Mouse (Mus musculus) heart, adult 2 months (tissue): ENCODE measurements at regions not wholly inside any gene's neighbourhood (a gene's known extent, or its start where the extent isn't known, plus 50 kb on each side); places are given as distances from the start of the nearest gene placed in this dataset.

Experiments
- CTCF ChIP-seq: fragments of 200-600 bp; IDR thresholded peaks from 2 replicates; pipeline ENCODE4 v1.8.1; 2022; ENCODE audit warnings: antibody characterized with exemption, mild to moderate bottlenecking, moderate library complexity
- EP300 ChIP-seq: fragments of 200-500 bp; IDR thresholded peaks from 2 replicates; pipeline ENCODE4 v1.6.1; 2011; ENCODE audit warnings: low read depth, low read length, control low read depth; ENCODE audit not compliant: insufficient read depth
- POLR2A ChIP-seq: fragments of 200-500 bp; IDR thresholded peaks from 2 replicates; pipeline ENCODE4 v1.6.1; 2011; ENCODE audit warnings: mild to moderate bottlenecking, low read depth, low read length, control low read depth; ENCODE audit not compliant: insufficient read depth

DNA sequence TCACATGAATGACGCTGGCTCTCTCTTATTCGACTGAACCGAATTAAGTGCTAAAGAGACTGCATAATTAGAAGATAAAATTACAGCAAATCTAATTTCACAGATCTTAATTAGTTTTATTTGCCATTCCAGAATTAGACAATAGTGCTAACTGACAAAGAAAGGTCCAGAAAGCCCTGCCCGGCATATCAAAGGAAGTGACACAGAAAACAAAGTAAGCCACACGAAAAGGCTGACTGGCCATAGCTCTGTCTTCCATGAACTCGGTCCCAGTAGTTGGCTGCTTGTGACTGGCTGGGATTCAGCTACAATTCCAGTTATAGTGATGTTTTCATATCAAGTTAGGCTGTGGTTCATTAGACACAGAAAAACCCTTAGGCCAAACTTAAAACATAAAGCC, 468.7 kb upstream of the Gm19410 start:
- TF ChIP-seq CTCF (no peak), POLR2A (no peak), EP300 (no peak)
